Mouse (Mus musculus): Measurements from ENCODE around the gene Mapk14.
A peak's percentile ranks its signal among the peaks of the same experiment; 100 is the strongest.
"Not testable (repeated sequence)": the region's sequence is repeated elsewhere in the genome, so short reads cannot be mapped to it uniquely, and the experiment has no call there.

GRCm38 (mm10) chr17:28774303-28774702 is 83.2 kb downstream of the Mapk14 start:
- TF ChIP-seq CTCF (IDR thresholded peaks at IDR 0.05; ENCODE audit: low read depth): peak; percentile 51
- TF ChIP-seq EP300 (IDR thresholded peaks at IDR 0.05; ENCODE audit: low read depth): not testable (repeated sequence)

Measured in liver, postnatal 0 days (tissue).